Mouse (Mus musculus): ENCODE results near the gene Map3k21. TPM values are rescaled to one million over a fixed set of nuclear protein-coding genes. Genes with fewer than 3 reads are reported as not detected.

Map3k21 gene
- total and polyA plus RNA-seq, 2 experiments from 2014 or later, result 0.85 to 2.3 TPM

GRCm38 (mm10) chr8:125996031-125996839, 86.0 kb downstream of the Map3k21 start:
- ATAC-seq (no peak), DNase-seq (peak; percentile 18)
- Histone ChIP-seq H3K4me3 (ENCODE audit: low read depth, low read length) (peak overlapping the region; percentile 64), H3K9me3 (ENCODE audit: low read length) (no peaks in the 10 kb centered on the region), H3K27ac (ENCODE audit: low read depth, low read length) (no peak overlapping the region), H3K36me3 (ENCODE audit: insufficient read depth) (no peaks in the 10 kb centered on the region), H3K4me1 (ENCODE audit: insufficient read depth) (peaks cover 22% of the 10 kb centered on the region), H3K9ac (peak overlapping the region; percentile 84), H3K27me3 (ENCODE audit: insufficient read depth, low read length) (no peaks in the 10 kb centered on the region; the same call in 1 of the 2 replicates), H3K4me2 (ENCODE audit: low read depth) (peak overlapping the region; percentile 82)
- 16% methylated on average over 14 of the region's 14 CpGs for WGBS
- TF ChIP-seq CTCF (IDR thresholded peaks at IDR 0.05; ENCODE audit: low read depth), result no peak

- Histone ChIP-seq H3K9me3 (ENCODE audit: low read length) (no peaks in the 10 kb centered on the region), H3K27ac (ENCODE audit: low read depth, low read length) (no peak overlapping the region), H3K9ac (peak overlapping the region; percentile 84; the same call in 1 of the 2 replicates), H3K4me3 (ENCODE audit: low read depth, low read length) (peak overlapping the region; percentile 64), H3K4me1 (ENCODE audit: insufficient read depth) (peaks cover 22% of the 10 kb centered on the region), H3K4me2 (ENCODE audit: low read depth) (peak overlapping the region; percentile 82), H3K27me3 (ENCODE audit: insufficient read depth, low read length) (no peaks in the 10 kb centered on the region; the same call in 1 of the 2 replicates), H3K36me3 (ENCODE audit: insufficient read depth) (no peaks in the 10 kb centered on the region)
- ATAC-seq, result no peak
- DNase-seq, result no peak
- no peak for TF ChIP-seq CTCF (IDR thresholded peaks at IDR 0.05; ENCODE audit: low read depth)
- 25% methylated on average over 6 of the region's 6 CpGs for WGBS
These were observed 86.7 kb downstream of the Map3k21 start for GRCm38 (mm10) chr8:125996980-125997379.

Other genes with a start within 250 kb of the Map3k21 start
- 11.5 and 13.5 TPM in 2 replicates for gene Map10, start 240.6 kb upstream of the Map3k21 start, total RNA-seq (2014; rRNA removed)
- gene Map10, start 240.6 kb upstream of the Map3k21 start, polyA plus RNA-seq (2015; fragmentation: Nextera tagmentation; extraction: Ambion mirVana), result 7.3 and 7.6 TPM in 2 replicates
- gene Ntpcr, start 180.5 kb upstream of the Map3k21 start, total RNA-seq (2014; rRNA removed), result 26.5 and 34.2 TPM in 2 replicates
- gene Ntpcr, start 180.5 kb upstream of the Map3k21 start, polyA plus RNA-seq (2015; fragmentation: Nextera tagmentation; extraction: Ambion mirVana), result 34.0 and 38.0 TPM in 2 replicates
- gene Pcnx2, start 12.1 kb upstream of the Map3k21 start, total RNA-seq (2014; rRNA removed), result 10.0 and 12.3 TPM in 2 replicates
- gene Pcnx2, start 12.1 kb upstream of the Map3k21 start, polyA plus RNA-seq (2015; fragmentation: Nextera tagmentation; extraction: Ambion mirVana), result 1.8 and 2.1 TPM in 2 replicates
- 43.6 and 43.9 TPM in 2 replicates for gene Kcnk1, start 84.7 kb downstream of the Map3k21 start, total RNA-seq (2014; rRNA removed)
- gene Kcnk1, start 84.7 kb downstream of the Map3k21 start, polyA plus RNA-seq (2015; fragmentation: Nextera tagmentation; extraction: Ambion mirVana), result 32.3 and 38.8 TPM in 2 replicates